ENCODE assay signal across 23 mouse cellular contexts in the genomic region with DNA sequence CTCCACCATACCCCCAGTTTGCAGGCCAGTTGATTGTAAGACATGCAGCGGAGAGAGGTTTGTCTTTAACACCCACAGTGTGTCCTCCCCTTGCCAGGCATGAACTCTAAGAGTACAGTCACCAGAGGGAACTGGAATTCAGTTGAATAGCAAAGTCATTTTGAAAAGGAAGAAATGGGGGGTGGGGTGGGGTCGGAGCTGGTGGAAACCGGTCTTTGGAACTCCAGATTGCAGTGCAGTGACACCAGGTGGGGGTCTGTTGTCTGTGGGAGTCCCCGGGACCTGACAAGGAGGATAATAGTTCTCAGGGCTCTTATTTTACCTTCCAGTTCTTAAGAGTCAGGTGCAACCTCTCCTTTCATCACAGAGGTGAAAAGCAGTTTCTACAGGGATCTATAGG.
DNase-seq lines count a peak whose midpoint lies in the region; ATAC-seq lines count a peak whose summit lies in the region.
"Had no signal": no experiment of that assay in that cellular context is flagged by ENCODE, and none has a peak within 500 bp of the region (broad histone marks: within the 10 kb centered on the region; RNA-seq: fewer than 3 reads in every experiment).

No protein-coding gene starts in this region.

- H3K4me3 ChIP-seq in forebrain, embryonic 11.5 days (ENCODE audit: low read depth, low read length) = no peak overlapping the region
- H3K4me3 ChIP-seq in forebrain, embryonic 13.5 days = no peak overlapping the region
- H3K4me3 ChIP-seq: embryonic facial prominence, embryonic 12.5 days; embryonic facial prominence, embryonic 15.5 days; forebrain, embryonic 12.5 days; heart, adult 2 months; heart, embryonic 10.5 days; heart, embryonic 13.5 days; hindbrain, embryonic 12.5 days; hindbrain, embryonic 15.5 days had no signal

- H3K4me1 ChIP-seq in forebrain, embryonic 11.5 days (replicated peaks; ENCODE audit: control insufficient read depth, insufficient read depth, low read length) = no peaks in the 10 kb centered on the region
- no peaks in the 10 kb centered on the region for H3K4me1 ChIP-seq in forebrain, embryonic 13.5 days
- H3K4me1 ChIP-seq: embryonic facial prominence, embryonic 12.5 days; embryonic facial prominence, embryonic 15.5 days; heart, embryonic 10.5 days; hindbrain, embryonic 12.5 days; hindbrain, embryonic 15.5 days had no signal

- H3K9me3 ChIP-seq in forebrain, embryonic 11.5 days (ENCODE audit: control insufficient read depth, low read length) = no peaks in the 10 kb centered on the region
- no peaks in the 10 kb centered on the region for H3K9me3 ChIP-seq in forebrain, embryonic 13.5 days (replicated peaks)
- H3K9me3 ChIP-seq: embryonic facial prominence, embryonic 12.5 days; embryonic facial prominence, embryonic 15.5 days; forebrain, embryonic 12.5 days; heart, embryonic 10.5 days; heart, embryonic 13.5 days; hindbrain, embryonic 12.5 days; hindbrain, embryonic 15.5 days had no signal

- no peak overlapping the region for H3K4me2 ChIP-seq in forebrain, embryonic 11.5 days (ENCODE audit: low read depth, low read length, severe bottlenecking)
- H3K4me2 ChIP-seq in forebrain, embryonic 13.5 days = no peak overlapping the region
- H3K4me2 ChIP-seq: embryonic facial prominence, embryonic 12.5 days; embryonic facial prominence, embryonic 15.5 days; forebrain, embryonic 12.5 days; heart, embryonic 13.5 days; hindbrain, embryonic 12.5 days; hindbrain, embryonic 15.5 days had no signal

- H3K27ac ChIP-seq in forebrain, embryonic 11.5 days (ENCODE audit: low read depth, low read length) = no peak overlapping the region
- no peak overlapping the region for H3K27ac ChIP-seq in forebrain, embryonic 13.5 days
- H3K27ac ChIP-seq: embryonic facial prominence, embryonic 12.5 days; embryonic facial prominence, embryonic 15.5 days; forebrain, embryonic 12.5 days; heart, adult 2 months; heart, embryonic 10.5 days; heart, embryonic 13.5 days; hindbrain, embryonic 15.5 days had no signal

- peak; percentile 25 for DNase-seq in forebrain, embryonic 11.5 days (ENCODE audit: low spot score)
- DNase-seq in testis, postnatal 10 days (ENCODE audit: low spot score) = peak; percentile 27
- DNase-seq in testis, postnatal 14 days (ENCODE audit: low spot score) = no peak
- peak; percentile 84 for DNase-seq in ZHBTc4 (ENCODE audit: low read depth, low spot score)
- DNase-seq in right cerebral cortex, postnatal 25 days = no peak
- DNase-seq: adrenal gland, adult 2 months; adrenal gland, postnatal 14 days; cerebellum, adult 11 months; cerebellum, adult 2 months; cerebellum, adult 9-11 months; cerebellum, postnatal 25 days; gastrocnemius, postnatal 25 days; heart, adult 2 months; heart, postnatal 14 days had no signal

- ATAC-seq in forebrain, embryonic 11.5 days (replicated peaks; ENCODE audit: low FRiP score) = no peak
- no peak for ATAC-seq in forebrain, embryonic 13.5 days
- ATAC-seq: intestine, postnatal 0 days had no signal

- no peaks in the 10 kb centered on the region for H3K36me3 ChIP-seq in forebrain, embryonic 11.5 days (ENCODE audit: control insufficient read depth, insufficient read depth, low read length)
- peaks cover 7% of the 10 kb centered on the region for H3K36me3 ChIP-seq in forebrain, embryonic 13.5 days (ENCODE audit: poor library complexity, severe bottlenecking)
- H3K36me3 ChIP-seq: embryonic facial prominence, embryonic 15.5 days; forebrain, embryonic 12.5 days had no signal

- WGBS in forebrain, embryonic 11.5 days = 73% methylated on average over 4 of the region's 4 CpGs
- WGBS in forebrain, embryonic 13.5 days = 78% methylated on average over 4 of the region's 4 CpGs

- H3K27me3 ChIP-seq in forebrain, embryonic 11.5 days (ENCODE audit: control insufficient read depth, insufficient read depth, low read length) = no peaks in the 10 kb centered on the region
- H3K27me3 ChIP-seq in forebrain, embryonic 13.5 days = no peaks in the 10 kb centered on the region
- H3K27me3 ChIP-seq: embryonic facial prominence, embryonic 12.5 days; embryonic facial prominence, embryonic 15.5 days; forebrain, embryonic 12.5 days; heart, embryonic 13.5 days; hindbrain, embryonic 12.5 days; hindbrain, embryonic 15.5 days had no signal

- no peak overlapping the region for H3K9ac ChIP-seq in forebrain, embryonic 11.5 days (ENCODE audit: low read length)
- H3K9ac ChIP-seq in forebrain, embryonic 13.5 days = no peak overlapping the region
- H3K9ac ChIP-seq: embryonic facial prominence, embryonic 12.5 days; embryonic facial prominence, embryonic 15.5 days; forebrain, embryonic 12.5 days; heart, embryonic 13.5 days; hindbrain, embryonic 12.5 days; hindbrain, embryonic 15.5 days had no signal

Comparison
In these comparisons a context has a peak if more than half of its experiments do, and no peak if none do; other contexts are left out.
1. DNase-seq: peak in forebrain, embryonic 11.5 days (single experiment), testis, postnatal 10 days (single experiment) and ZHBTc4 (single experiment); none in testis, postnatal 14 days (single experiment) and right cerebral cortex, postnatal 25 days (single experiment).